Mouse (Mus musculus) granulocyte monocyte progenitor cell, adult 5-6 weeks (primary cell): ENCODE data around the gene Lrmda. TPM values are rescaled to one million over a fixed set of nuclear protein-coding genes. Genes with fewer than 3 reads are reported as not detected.

ENCODE experiments used
- ATAC-seq: replicated peaks from 2 replicates; pipeline ENCODE4 v1.8.0; 2016; ENCODE audit warnings: mild to moderate bottlenecking, moderate TSS enrichment, inconsistent platforms; ENCODE audit not compliant: poor library complexity, severe bottlenecking
- total RNA-seq, 2 experiments: library from RNA; stranded (forward) in 1 of 2; stranded (reverse) in 1 of 2; fragments of 200-712, 200-1000 nt in 1 of 2; fragments of >200 nt in 1 of 2; fragmentation: Nextera tagmentation in 1 of 2; gene quantifications; 2 replicates each; pipeline ENCODE4 v1.2.3; 2014 to 2017

Gene Lrmda
- total RNA-seq, 2 experiments from 2014 or later, result 19.3 to 30.9 TPM

- no peak for ATAC-seq
Observed at GRCm38 (mm10) chr14:22445161-22445821, 425.8 kb downstream of the Lrmda start.

- no peak for ATAC-seq
Observed at GRCm38 (mm10) chr14:22445841-22446570, 426.5 kb downstream of the Lrmda start.

GRCm38 (mm10) chr14:22451603-22452002 is 432.1 kb downstream of the Lrmda start:
- ATAC-seq, result no peak

GRCm38 (mm10) chr14:22464314-22464713 is 444.8 kb downstream of the Lrmda start:
- ATAC-seq, result no peak

GRCm38 (mm10) chr14:22471041-22471440 is 451.5 kb downstream of the Lrmda start:
- no peak for ATAC-seq

GRCm38 (mm10) chr14:22473451-22473850 is 453.9 kb downstream of the Lrmda start:
- no peak for ATAC-seq

GRCm38 (mm10) chr14:22473991-22474390 is 454.5 kb downstream of the Lrmda start:
- ATAC-seq, result no peak

- ATAC-seq, result no peak
Observed at GRCm38 (mm10) chr14:22493326-22493725, 473.8 kb downstream of the Lrmda start.

- no peak for ATAC-seq
Observed at GRCm38 (mm10) chr14:22494290-22494689, 474.8 kb downstream of the Lrmda start.

GRCm38 (mm10) chr14:22494866-22495265 is 475.4 kb downstream of the Lrmda start:
- ATAC-seq, result no peak

- no peak for ATAC-seq
Observed at GRCm38 (mm10) chr14:22495286-22495685, 475.8 kb downstream of the Lrmda start.

GRCm38 (mm10) chr14:22497636-22498131 is 478.2 kb downstream of the Lrmda start:
- no peak for ATAC-seq

- no peak for ATAC-seq
Observed at GRCm38 (mm10) chr14:22509747-22510530, 490.4 kb downstream of the Lrmda start.

- ATAC-seq, result no peak
Observed at GRCm38 (mm10) chr14:22510531-22510785, 490.9 kb downstream of the Lrmda start.

- ATAC-seq, result no peak
Observed at GRCm38 (mm10) chr14:22514362-22515084, 495.0 kb downstream of the Lrmda start.

- ATAC-seq, result no peak
Observed at GRCm38 (mm10) chr14:22530706-22531105, 511.2 kb downstream of the Lrmda start.

GRCm38 (mm10) chr14:22533501-22533900 is 514.0 kb downstream of the Lrmda start:
- ATAC-seq, result no peak

- ATAC-seq, result no peak
Observed at GRCm38 (mm10) chr14:22545887-22546675, 526.6 kb downstream of the Lrmda start.

- ATAC-seq, result no peak
Observed at GRCm38 (mm10) chr14:22546676-22546984, 527.1 kb downstream of the Lrmda start.

- no peak for ATAC-seq
Observed at GRCm38 (mm10) chr14:22548286-22548685, 528.8 kb downstream of the Lrmda start.
